Mouse (Mus musculus): ENCODE results near the gene Pde10a. TPM values are rescaled to one million over a fixed set of nuclear protein-coding genes. Genes with fewer than 3 reads are reported as not detected.

Gene Pde10a
- total RNA-seq, 2 experiments from 2014 or later = 0.07 to 0.27 TPM

- ATAC-seq (ENCODE audit: poor library complexity, severe bottlenecking) = no peak
Observed at GRCm38 (mm10) chr17:8566850-8567249, 41.7 kb downstream of the Pde10a start, which contains the start of gene Gm17087. Gm17087 (minus strand) TSS chr17:8566950.

- no peak for ATAC-seq (ENCODE audit: poor library complexity, severe bottlenecking)
Observed at GRCm38 (mm10) chr17:8573542-8574260, 48.5 kb downstream of the Pde10a start.

GRCm38 (mm10) chr17:8580360-8580759 lies 55.2 kb downstream of the Pde10a start:
- ATAC-seq (ENCODE audit: poor library complexity, severe bottlenecking) = no peak

- no peak for ATAC-seq (ENCODE audit: poor library complexity, severe bottlenecking)
Observed at GRCm38 (mm10) chr17:8581579-8581978, 56.4 kb downstream of the Pde10a start.

GRCm38 (mm10) chr17:8592427-8593277 lies 67.5 kb downstream of the Pde10a start:
- ATAC-seq (ENCODE audit: poor library complexity, severe bottlenecking) = peak; percentile 89

GRCm38 (mm10) chr17:8597790-8598189 lies 72.6 kb downstream of the Pde10a start:
- peak; percentile 67 for ATAC-seq (ENCODE audit: poor library complexity, severe bottlenecking)

- ATAC-seq (ENCODE audit: poor library complexity, severe bottlenecking) = no peak
Observed at GRCm38 (mm10) chr17:8602976-8603375, 77.8 kb downstream of the Pde10a start.

- ATAC-seq (ENCODE audit: poor library complexity, severe bottlenecking) = no peak
Observed at GRCm38 (mm10) chr17:8605921-8606320, 80.7 kb downstream of the Pde10a start.

- no peak for ATAC-seq (ENCODE audit: poor library complexity, severe bottlenecking)
Observed at GRCm38 (mm10) chr17:8606695-8607094, 81.5 kb downstream of the Pde10a start.

GRCm38 (mm10) chr17:8611916-8612315 lies 86.7 kb downstream of the Pde10a start:
- ATAC-seq (ENCODE audit: poor library complexity, severe bottlenecking) = no peak

- peak; percentile 56; the same call in 1 of the 2 replicates for ATAC-seq (ENCODE audit: poor library complexity, severe bottlenecking)
Observed at GRCm38 (mm10) chr17:8613882-8614551, 88.8 kb downstream of the Pde10a start.

- ATAC-seq (ENCODE audit: poor library complexity, severe bottlenecking) = no peak
Observed at GRCm38 (mm10) chr17:8620346-8620745, 95.2 kb downstream of the Pde10a start.

- no peak for ATAC-seq (ENCODE audit: poor library complexity, severe bottlenecking)
Observed at GRCm38 (mm10) chr17:8621105-8621504, 95.9 kb downstream of the Pde10a start.

- no peak for ATAC-seq (ENCODE audit: poor library complexity, severe bottlenecking)
Observed at GRCm38 (mm10) chr17:8621906-8622305, 96.7 kb downstream of the Pde10a start.

GRCm38 (mm10) chr17:8626421-8626820 lies 101.2 kb downstream of the Pde10a start:
- no peak for ATAC-seq (ENCODE audit: poor library complexity, severe bottlenecking)

- no peak for ATAC-seq (ENCODE audit: poor library complexity, severe bottlenecking)
Observed at GRCm38 (mm10) chr17:8631701-8632100, 106.5 kb downstream of the Pde10a start.

- 0 out of 2 replicates have a peak, but pooled peaks have one; percentile 31 for ATAC-seq (ENCODE audit: poor library complexity, severe bottlenecking)
Observed at GRCm38 (mm10) chr17:8633596-8633995, 108.4 kb downstream of the Pde10a start.

GRCm38 (mm10) chr17:8634476-8634875 lies 109.3 kb downstream of the Pde10a start:
- peak; percentile 85 for ATAC-seq (ENCODE audit: poor library complexity, severe bottlenecking)

GRCm38 (mm10) chr17:8636231-8636630 lies 111.1 kb downstream of the Pde10a start:
- ATAC-seq (ENCODE audit: poor library complexity, severe bottlenecking) = no peak

GRCm38 (mm10) chr17:8636691-8637090 lies 111.5 kb downstream of the Pde10a start:
- no peak for ATAC-seq (ENCODE audit: poor library complexity, severe bottlenecking)

GRCm38 (mm10) chr17:8637181-8637580 lies 112.0 kb downstream of the Pde10a start:
- no peak for ATAC-seq (ENCODE audit: poor library complexity, severe bottlenecking)

Measured in megakaryocyte, adult 5-6 weeks (primary cell).